Mouse (Mus musculus) gastrocnemius, postnatal 4 days (tissue): ENCODE measurements around the gene Ltbp1. TPM values are rescaled to one million over a fixed set of nuclear protein-coding genes. Genes with fewer than 3 reads are reported as not detected.
"Not testable (repeated sequence)": the region's sequence is repeated elsewhere in the genome, so short reads cannot be mapped to it uniquely, and the experiment has no call there.

Source experiments
- DNase-seq, 2 experiments: peaks; one replicate each; pipeline ENCODE4 v3.0.0; 2021 to 2022; ENCODE audit warnings: low spot score in 2 of 2, mixed read lengths in 2 of 2
- total RNA-seq, 2 experiments: library from RNA; stranded (reverse); gene quantifications; 2 replicates each; pipeline ENCODE4 v1.2.3; 2021

The Ltbp1 gene
- total RNA-seq, 2 experiments from 2014 or later: 36.2 to 37.0 TPM

DNA sequence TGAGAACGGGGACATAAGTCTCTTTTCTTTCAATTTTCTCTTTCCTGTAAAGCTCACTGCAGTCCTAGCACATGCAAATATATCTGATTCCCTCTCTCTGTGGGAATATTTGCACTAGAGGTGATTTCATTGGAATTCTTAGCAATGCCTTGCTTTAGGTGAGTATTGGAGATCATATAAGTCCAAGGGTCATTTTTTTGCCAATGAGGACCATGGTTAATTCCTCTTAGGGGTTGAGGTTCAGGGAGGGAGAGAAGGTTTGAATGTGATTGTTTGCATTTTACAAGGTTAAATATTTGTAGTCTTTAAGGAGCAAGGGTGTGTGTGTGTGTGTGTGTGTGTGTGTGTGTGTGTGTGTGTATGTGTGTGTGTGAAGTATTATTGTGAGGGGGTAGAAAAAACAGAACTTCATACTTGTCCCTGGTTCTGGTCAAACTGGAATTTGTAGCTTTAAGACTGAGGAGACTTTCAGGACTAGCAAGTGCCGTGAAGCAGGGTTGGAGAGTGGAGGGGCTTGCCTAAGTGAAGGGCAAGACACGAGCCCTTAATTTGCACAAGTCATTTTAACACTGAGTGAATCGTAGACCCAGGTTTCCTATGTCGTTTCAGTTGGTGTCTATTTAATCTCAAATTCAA is 103.8 kb downstream of the Ltbp1 start:
- no peak for DNase-seq

DNA sequence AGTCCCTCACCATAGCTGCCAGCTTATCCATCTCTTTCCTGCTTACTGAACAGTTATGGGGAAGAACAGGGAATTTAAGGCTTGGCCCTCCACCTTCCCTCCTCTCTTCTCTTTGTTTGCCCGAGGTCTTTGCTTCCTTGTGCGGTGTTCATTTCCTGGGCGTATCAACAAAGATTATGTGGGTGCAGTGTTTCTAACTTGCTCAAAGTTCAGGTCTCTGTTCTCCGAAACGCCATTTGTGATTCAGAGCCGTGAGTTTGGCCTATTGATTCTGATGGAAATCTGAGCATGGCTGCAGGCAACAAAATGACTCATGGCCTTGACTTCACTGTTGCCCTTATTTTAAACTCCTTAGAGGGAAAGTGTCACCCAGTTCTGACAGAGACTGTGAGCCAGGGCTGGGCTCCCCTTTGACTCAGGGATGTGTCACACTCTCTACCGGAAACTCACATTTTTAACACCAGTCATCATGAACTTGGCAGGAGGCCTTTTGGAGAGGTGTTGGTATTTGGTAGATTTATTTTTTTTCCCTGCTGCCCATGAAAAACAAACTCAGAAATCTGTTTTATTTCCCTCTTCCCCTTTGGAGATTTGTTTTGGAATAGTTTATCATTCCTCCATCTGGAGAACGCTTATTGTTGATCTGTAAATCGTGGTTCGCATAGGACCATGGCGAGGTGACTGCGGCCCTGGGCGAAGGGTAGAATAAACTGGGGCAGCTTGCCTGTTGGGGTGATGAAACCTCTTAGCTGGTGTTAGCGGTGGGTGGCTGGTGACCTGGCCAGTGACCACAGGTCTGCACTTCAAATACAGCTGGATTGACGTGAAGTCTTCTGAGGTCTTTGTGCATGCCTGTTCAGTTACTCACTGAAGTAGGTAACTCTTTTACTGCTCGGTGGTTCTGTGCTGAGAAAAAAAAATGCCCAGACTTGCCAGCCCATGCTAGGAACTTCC is 105.2 kb downstream of the Ltbp1 start:
- DNase-seq: no peak

DNA sequence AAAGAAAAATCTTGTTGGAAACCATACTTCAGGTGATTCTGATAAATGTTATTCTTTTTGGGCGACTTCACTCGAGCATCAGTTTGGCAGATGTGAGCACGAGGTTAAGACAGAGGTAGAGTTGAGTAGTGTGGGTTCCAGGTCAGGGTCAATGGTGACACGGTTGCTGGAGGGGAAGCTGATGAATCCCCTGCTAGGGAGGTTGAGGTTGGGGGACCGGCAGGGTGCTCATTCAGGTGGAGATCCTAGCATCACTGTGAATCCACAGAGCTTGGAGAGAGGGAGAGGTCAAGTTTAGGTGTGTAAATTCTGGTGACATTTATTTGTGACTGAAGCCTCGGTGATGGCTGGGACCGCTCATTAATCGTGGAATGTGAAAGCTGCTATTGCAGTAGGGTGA is 110.2 kb downstream of the Ltbp1 start:
- DNase-seq: no peak

DNA sequence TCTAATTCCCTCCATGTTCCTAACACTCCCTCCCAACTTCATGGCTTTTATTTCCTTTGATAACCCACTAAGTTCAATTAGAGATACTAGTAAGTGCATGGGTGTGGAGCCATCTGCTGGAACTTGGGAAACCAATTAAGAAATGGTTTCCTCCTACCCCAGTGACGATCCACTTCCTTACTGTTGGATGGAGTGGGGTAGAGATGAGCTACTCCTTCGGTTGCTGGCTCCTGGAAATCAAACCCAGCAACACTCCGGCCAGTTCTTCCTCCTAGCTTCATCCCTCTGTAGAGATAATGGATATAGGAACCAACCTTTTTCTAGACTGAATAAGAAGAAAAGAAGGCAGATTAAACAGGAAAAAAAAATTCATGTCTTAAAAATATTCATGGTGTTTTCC is 113.5 kb downstream of the Ltbp1 start:
- no peak for DNase-seq

DNA sequence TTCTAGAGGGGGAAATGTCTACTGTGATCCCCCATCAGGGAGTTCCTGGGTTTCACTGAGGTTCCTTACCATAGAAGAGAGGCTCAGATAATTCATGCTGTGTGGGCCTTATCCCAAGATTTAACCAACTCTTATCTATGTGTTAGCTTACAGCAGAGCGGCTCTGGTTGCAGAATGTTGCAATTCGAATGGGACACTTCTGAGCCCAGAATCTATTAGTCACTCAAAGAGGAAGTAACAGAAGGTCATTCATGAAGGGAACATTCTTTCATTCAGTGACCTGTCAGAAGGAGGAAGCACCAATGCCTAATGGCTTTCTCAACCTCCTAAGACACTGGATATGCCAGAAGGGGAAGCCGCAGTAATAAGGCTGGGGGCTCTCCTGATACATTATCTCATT is 114.1 kb downstream of the Ltbp1 start:
- no peak for DNase-seq

DNA sequence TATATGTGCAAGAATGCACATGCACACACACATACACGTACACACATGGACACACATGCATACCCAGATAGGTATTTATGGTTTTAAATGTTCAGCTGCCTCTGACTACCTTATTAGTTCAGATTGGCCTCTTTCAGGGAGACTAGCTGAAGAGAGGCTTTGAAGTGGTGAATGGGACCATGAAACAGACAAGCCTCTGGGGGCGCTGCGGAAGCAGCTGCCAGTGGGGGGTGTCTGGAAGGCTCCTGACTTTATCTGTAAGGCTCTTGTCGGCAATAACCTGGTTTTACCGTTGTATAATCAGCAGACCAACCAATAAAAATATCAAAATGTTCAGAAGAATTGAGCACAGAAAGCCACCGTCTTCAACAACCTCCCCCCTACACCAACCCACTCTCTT is 114.7 kb downstream of the Ltbp1 start:
- DNase-seq: no peak

DNA sequence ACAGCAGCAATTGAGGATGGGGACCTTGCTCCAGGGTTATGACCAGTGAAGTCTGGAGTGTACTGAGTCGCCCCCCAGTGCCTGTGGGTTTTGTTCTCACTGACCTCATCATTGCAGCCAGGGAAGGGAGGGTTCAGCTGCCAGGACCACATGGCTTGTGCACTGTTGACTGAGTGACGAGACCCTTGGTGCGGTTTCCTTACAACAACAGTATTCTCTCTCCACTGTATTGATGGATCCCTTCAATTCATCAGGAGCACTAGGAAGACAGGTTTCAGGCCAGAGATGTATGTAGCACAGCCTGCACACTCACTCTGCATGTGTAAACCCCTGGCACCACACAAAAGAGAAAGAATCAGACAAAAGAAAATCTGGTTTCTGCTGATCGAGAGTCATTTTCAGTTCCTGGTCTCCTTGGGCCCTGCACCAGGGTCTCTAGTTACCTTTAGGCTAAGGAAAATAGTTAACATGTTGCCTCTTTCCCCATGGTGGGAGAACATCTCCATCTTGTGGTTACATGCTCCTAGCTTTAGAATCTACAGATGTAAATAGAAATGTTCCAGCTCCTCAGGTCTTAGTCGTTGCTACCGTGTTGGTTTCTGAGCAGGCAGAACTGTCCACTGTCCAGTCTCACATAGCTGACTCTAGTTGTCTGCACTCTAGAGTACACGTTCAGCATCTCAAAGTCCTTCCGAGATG is 117.4 kb downstream of the Ltbp1 start:
- no peak for DNase-seq

DNA sequence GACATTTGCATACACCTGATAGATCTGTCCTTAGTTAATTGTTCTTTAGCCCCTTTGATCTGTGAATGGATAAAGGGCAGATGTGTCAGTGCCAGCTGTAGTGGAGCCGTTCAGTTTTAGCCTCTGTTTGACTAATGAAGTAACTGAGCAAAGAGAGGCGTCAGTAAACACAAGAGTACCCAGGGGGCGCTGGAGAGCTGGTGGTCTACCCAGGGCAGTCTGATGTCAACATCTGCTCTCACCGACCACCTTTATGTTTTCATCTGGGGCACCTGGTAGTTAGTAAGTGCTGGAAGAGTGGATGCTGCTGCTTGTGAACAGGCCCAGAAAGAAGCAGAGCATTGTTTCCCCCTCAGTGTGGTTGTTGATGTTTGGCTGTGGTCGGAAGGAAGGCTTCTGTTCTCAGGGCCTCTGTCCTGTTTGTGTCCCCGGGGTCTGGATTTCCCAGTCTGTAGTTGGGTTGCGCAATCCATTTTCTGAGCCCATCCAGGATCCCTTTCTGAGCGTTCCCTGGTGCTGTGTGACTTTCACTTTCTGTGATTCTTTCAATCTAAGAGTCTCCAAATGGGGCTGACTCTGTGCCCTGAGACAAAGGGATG is 123.1 kb downstream of the Ltbp1 start:
- peak in 1 of 2 experiments; percentile 17 for DNase-seq

DNA sequence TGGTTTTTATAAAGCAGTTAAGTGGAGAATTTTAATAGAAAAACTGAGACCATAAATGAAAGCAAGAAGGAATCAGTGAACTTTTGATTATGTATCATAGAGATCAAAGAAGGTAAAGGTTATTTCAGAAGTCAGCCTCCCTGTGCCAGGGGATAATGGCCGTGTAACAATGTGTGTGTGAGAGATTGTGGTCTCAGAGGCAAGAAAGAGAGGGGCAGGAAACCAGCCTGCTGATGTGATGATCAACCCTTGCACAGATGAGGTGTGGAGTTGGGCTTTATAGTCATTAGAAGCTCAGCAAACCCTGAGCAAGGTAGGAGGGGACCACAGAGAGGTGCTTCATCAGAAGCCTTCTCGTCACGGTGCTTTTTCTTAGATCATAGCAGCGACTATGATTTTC is 128.6 kb downstream of the Ltbp1 start:
- no peak for DNase-seq

DNA sequence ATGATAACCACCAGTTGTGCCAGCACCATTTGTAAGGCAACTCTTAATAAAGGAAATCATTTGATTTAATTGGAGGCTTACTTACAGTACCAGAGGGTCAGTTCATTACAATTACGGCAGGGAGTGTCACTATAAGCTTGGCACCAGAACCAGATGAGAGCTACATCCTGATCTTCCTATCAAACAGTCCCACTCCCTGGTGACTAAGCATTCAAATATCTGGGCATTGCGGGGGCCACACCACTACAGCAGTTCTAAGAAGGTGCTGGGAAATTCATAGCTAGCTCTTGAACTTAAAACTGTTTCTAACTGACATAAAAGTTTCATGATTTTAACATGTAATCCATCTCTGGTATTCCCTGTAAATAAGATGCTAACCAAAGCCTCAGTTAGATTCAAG is 134.4 kb downstream of the Ltbp1 start:
- DNase-seq: no peak

DNA sequence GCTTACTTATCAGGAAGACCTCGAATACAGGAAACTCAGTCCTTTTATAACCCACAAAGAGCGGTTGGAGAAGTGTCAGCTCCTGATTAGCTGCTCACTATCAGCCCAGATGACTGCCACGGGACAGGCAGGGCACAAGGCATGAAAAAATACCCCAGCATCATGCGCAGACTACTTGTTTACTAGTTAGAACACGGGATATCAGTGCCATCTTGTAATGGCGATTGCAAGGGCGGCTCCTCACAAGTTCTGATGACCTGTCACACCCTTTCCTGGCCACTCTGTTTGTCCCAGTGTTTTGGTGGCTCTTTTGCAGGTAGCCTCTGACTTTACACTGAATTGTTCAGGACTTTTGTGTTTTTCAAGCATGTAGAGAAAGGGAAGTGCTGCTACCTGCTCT is 137.5 kb downstream of the Ltbp1 start:
- DNase-seq: not testable (repeated sequence)

DNA sequence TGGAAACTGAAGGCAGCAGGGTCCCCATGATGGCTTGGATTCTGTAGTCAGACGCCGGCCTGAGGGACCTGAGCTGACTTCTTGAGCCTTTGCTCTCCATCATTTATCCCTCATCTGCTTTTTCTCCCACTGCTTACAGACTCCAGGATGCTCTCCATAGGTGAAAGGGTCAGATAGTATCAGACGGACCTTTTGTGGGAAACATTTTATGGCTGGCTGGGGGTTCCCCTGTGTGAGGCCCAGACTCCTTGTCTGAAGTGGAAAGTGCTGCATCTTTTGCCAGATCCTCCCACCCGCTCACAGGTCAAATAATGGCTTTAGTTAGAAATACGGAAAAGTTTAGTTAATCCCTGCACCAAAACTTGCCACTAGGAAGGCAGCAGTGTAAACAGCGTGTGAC is 138.6 kb downstream of the Ltbp1 start:
- no peak for DNase-seq

DNA sequence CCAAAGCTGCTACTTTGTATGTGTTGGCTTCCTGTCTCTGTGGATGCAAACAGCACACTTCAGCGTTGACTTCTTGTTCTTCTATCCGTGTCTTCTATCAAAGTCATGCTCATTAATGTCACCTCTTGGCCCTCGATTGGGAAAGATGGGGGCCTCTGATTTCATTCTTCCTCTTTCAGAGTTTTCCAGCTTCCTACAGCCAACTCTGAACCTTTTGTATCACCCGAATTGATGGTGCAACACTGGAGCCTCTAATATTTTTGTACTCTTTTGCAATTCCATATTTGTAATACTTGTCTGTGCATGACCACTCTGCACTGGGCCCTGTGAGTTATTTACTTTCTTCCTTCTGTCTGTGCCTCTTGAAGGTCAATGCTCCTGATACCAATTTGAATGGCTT is 141.8 kb downstream of the Ltbp1 start:
- DNase-seq: no peak

DNA sequence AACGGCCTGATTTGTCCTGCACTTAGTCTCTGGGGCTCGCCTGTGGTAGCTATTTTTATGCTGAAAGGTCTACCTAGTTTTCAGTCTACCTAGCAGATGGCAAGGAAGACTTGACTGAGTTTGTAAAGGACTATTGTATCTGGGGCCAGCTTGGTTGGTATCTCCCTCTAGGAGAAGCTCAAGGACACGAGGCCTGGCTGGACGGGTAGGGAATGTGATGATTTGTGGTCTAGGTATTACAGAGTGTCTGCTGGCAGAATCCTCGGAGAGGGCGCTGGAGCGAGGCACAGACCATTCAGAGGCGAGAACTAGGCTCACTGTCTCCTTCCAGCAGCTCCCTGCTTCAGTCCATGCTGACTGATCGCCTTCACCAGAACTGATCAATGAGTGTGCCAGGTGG is 146.4 kb downstream of the Ltbp1 start:
- no peak for DNase-seq

DNA sequence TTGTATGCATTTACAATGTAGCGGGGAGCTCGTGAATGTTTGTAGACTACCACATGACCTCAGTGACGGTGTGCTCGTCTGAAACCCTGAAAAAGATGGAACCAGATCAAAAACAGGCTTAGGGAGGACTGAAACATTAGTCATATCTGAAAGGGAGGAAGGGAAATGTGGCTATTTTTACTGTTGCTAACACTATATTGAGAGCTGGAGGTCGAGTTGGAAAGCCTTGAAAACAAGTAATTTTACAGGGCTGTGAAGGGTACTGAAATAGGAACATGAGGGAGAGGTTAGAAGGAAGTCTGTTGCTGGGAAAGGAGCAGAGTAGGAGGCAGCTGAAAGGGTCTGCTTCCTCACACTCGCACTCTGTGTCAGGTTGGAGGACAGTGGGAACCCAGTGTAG is 147.7 kb downstream of the Ltbp1 start:
- no peak for DNase-seq

DNA sequence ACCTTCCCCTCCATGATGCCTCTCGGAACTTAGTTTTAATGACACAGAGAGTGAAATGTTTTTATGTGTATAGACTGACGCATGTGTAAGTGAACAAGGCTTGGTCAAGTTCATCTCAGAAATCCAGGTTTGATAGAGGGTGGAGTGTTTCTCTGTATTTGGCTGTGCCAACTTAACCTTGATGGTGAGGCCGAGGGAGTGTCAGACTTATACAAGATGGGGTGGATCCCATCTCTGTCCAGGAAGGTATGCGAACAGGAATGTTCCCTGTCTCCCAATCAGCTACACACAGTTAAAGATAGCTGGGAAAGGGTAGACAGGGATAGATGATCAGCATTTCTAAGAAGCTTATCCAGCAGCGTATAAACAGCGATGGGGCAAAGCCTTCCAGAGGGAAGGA is 153.0 kb downstream of the Ltbp1 start:
- DNase-seq: no peak

DNA sequence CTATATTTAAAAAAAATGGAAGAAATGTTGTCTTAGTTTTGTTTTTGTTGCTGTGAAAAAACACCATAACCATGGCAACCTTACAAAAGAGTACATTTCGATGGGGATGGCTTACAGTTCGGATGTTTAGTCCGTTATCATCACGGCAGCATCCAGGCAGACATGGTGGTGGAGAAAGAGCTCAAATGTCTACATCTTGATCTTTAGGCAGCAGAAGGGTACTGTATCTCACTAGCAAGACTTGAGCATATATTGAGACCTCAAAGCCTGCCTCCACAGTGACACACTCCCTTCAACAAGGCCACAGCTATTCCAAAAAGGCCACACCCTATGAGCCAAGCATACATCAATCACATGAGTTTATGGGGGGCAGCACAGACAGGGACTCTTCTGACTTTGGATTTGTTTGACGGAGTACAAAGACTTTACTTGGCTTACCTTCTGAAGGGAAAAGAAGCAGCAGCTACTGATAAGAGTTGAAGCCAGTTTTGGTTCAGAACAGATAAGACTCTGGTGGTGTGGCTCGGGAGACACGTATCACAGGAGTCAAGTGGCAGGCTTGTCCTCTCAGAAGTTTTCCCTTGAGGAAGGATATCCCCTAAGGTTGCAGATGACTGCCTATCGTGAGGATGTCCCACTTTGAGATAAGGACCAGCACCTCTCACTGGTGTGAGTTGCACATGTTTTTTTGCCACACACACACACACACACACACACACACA is 153.9 kb downstream of the Ltbp1 start:
- DNase-seq: no peak

DNA sequence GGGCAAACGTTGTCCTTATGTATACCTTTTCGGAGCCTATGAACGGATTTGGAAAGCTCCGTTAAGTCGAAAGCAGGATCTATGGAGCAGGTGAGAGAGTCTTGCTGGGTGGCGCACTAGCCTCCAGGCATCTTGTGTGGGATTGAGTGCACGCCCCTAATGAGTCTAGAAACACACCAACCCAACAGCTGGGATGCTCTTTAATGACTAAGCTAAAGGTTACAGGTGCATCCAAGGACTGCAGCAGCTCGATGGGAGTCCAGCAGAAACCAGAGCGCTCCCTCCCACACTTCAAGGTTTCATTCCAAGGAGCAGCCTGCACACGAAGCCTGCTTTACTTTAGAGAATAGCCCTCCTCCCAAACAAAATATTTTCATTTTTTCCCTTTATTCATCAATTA is 155.7 kb downstream of the Ltbp1 start:
- no peak for DNase-seq

DNA sequence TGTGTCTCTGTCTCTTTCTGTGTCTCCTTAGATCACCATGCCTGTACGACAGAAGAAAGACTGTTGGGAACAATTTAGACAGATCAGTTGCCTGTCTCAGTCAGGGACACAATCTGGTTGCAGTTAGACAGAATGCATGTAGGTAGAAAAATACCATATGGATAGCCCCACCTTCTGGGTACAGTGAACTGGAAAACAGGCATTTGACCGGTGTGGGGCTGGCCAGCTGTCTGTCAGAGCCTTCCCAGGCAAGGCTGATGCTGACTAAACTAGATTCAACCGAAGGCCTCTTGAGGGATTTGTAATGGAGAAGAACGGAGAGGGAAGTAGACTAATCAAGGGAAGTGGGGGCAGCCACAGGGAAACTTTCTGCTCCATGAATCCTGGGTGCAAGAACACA is 156.6 kb downstream of the Ltbp1 start:
- no peak for DNase-seq

DNA sequence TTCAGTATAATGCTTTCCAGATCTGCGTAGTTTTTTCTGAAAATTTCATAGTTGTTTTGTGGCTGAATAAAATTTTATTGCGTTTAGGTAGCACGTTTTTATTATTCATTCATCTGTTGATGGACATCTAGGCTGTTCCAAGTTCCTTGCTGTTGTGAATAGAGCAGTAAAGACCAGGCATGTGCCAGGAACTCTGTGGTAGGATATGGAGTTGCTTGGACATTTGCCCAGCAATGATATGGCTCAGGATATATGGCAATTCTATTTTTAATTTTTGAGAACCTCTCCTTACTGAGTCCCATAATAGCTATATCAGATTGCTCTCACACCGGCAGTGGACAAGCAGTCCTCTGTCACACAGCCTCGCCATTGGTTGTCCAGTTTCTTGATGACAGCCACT is 159.2 kb downstream of the Ltbp1 start:
- DNase-seq: no peak

DNA sequence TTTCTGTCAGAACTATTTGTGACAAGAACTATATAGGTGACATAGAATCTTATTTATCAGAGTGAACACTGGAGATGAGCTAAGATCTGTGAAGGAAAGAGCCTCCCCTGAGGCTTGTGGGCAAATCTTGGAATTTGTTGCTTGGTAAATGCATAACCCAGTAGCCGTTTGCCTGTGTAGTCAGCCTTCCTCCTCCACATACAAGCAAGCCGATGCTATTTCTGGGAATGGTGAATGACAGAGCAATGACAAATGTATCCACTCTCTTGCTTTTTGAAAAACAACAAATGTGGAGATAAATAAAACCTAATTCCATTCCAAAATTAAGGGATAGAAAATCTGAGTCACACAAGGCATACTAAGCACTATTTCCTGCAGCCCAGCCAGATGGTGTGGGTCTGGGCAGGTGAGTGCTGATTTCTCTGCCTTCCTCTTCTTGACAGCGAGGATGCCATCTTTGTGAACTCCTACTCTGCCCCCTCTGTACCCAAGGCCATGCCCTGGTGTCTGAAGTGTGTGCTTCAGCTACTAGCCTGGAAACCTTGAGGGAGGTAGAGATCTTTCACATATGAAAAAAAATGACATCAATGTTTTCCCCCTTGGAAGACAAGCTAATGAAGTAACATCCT is 163.3 kb downstream of the Ltbp1 start:
- no peak for DNase-seq
